Comparison of ENCODE assay signal across 16 mouse cellular contexts in genomic region chr7:141269273-141269545, GRCm38 (mm10). TPM values are rescaled to one million over a fixed set of nuclear protein-coding genes. Genes with fewer than 3 reads are reported as not detected.
DNase-seq lines count a peak whose midpoint lies in the region; ATAC-seq and TF ChIP-seq lines count a peak whose summit lies in the region.
"Had no signal": no experiment of that assay in that cellular context is flagged by ENCODE, and none has a peak within 500 bp of the region (broad histone marks: within the 10 kb centered on the region; RNA-seq: fewer than 3 reads in every experiment).

No protein-coding gene starts in this region.

- no peak for TF ChIP-seq CTCF in heart, adult 2 months (IDR thresholded peaks at IDR 0.05)

- H3K9ac ChIP-seq in heart, adult 2 months (ENCODE audit: low read depth, low read length), result 0 out of 2 replicates have a peak overlapping the region, but pooled peaks have one; percentile 25
- no peak overlapping the region for H3K9ac ChIP-seq in lung, embryonic 15.5 days
- H3K9ac ChIP-seq: hindbrain, embryonic 13.5 days; midbrain, embryonic 15.5 days had no signal

- TF ChIP-seq POLR2A in heart, adult 2 months (IDR thresholded peaks at IDR 0.05; ENCODE audit: insufficient read depth, low read depth, low read length), result no peak

- H3K36me3 ChIP-seq in heart, adult 2 months (ENCODE audit: control insufficient read depth, insufficient read depth, low read length), result no peaks in the 10 kb centered on the region
- H3K36me3 ChIP-seq in lung, embryonic 15.5 days, result no peaks in the 10 kb centered on the region
- H3K36me3 ChIP-seq: midbrain, embryonic 15.5 days had no signal

- no peaks in the 10 kb centered on the region for H3K9me3 ChIP-seq in lung, embryonic 15.5 days
- H3K9me3 ChIP-seq: hindbrain, embryonic 13.5 days; midbrain, embryonic 15.5 days had no signal

- H3K4me2 ChIP-seq in lung, embryonic 15.5 days, result peak overlapping the region; percentile 36; the same call in 1 of the 2 replicates
- H3K4me2 ChIP-seq: hindbrain, embryonic 13.5 days; midbrain, embryonic 15.5 days had no signal

- peak overlapping the region; percentile 25; the same call in 1 of the 2 replicates for H3K4me3 ChIP-seq in heart, adult 2 months
- H3K4me3 ChIP-seq in lung, embryonic 15.5 days, result no peak overlapping the region
- H3K4me3 ChIP-seq: hindbrain, embryonic 13.5 days; midbrain, embryonic 15.5 days had no signal

- DNase-seq in heart, adult 2 months, result no peak
- DNase-seq in heart, postnatal 4 days, result no peak
- DNase-seq in lung, postnatal 10 days, result no peak
- no peak for DNase-seq in kidney, adult 8-10 months
- DNase-seq in yolk sac, embryonic 10.5 days (ENCODE audit: low spot score), result no peak
- DNase-seq: adrenal gland, postnatal 25 days; cerebellum, postnatal 14 days; right cerebral cortex, adult 18-20 months had no signal

- no peaks in the 10 kb centered on the region for H3K27me3 ChIP-seq in heart, adult 2 months (ENCODE audit: control insufficient read depth, insufficient read depth, low read length)
- H3K27me3 ChIP-seq in lung, embryonic 15.5 days, result no peaks in the 10 kb centered on the region
- H3K27me3 ChIP-seq: hindbrain, embryonic 13.5 days; midbrain, embryonic 15.5 days had no signal

- intact Hi-C loops in heart, adult 2 months (cut with DNase I), result loop anchor here (5.0 kb wide), 1 partner anchor 58 kb away; the partner anchor contains the start of genes Deaf1 and Tmem80

- no peak overlapping the region for H3K27ac ChIP-seq in heart, adult 2 months
- no peak overlapping the region for H3K27ac ChIP-seq in lung, embryonic 15.5 days
- H3K27ac ChIP-seq: hindbrain, embryonic 13.5 days; midbrain, embryonic 15.5 days had no signal

- 74% methylated on average over 14 of the region's 14 CpGs for WGBS in heart, adult 2 months
- 66% methylated on average over 14 of the region's 14 CpGs for WGBS in lung, embryonic 15.5 days

- no peaks in the 10 kb centered on the region for H3K79me2 ChIP-seq in heart, adult 2 months (replicated peaks; ENCODE audit: control insufficient read depth, insufficient read depth, low read length)

- TF ChIP-seq EP300 in heart, adult 2 months (IDR thresholded peaks at IDR 0.05; ENCODE audit: insufficient read depth, low read depth, low read length), result no peak

- H3K4me1 ChIP-seq in heart, adult 2 months (ENCODE audit: control insufficient read depth, insufficient read depth, low read length), result peaks cover 5% of the 10 kb centered on the region
- H3K4me1 ChIP-seq in lung, embryonic 15.5 days, result peaks cover 12% of the 10 kb centered on the region

- ATAC-seq in lung, embryonic 15.5 days (ENCODE audit: borderline replicate concordance, extremely low read depth, low FRiP score, low TSS enrichment), result no peak
- peak; percentile 7; the same call in 1 of the 2 replicates for ATAC-seq in common myeloid progenitor, adult 5-6 weeks (replicated peaks; ENCODE audit: low read depth, poor library complexity, severe bottlenecking)
- ATAC-seq in megakaryocyte, adult 5-6 weeks (ENCODE audit: poor library complexity, severe bottlenecking), result peak; percentile 1; the same call in 1 of the 2 replicates
- ATAC-seq: midbrain, embryonic 15.5 days had no signal

RNA-seq across cellular contexts. Expression of gene Irf7, which starts 2.9 kb away (rescaled TPM):
- 1 to 10 TPM; 3.3 to 3.4 TPM for total RNA-seq in heart, adult 2 months (2021)
- polyA plus RNA-seq in heart, adult 2 months (2012; rRNA removed), result 24.6 and 25.2 TPM in 2 replicates
- 1 to 10 TPM; 1.3 to 1.4 TPM for total RNA-seq in heart, postnatal 4 days (2021)
- polyA plus RNA-seq in lung, embryonic 15.5 days (2015; fragmentation: Nextera tagmentation; extraction: Ambion mirVana), result 3.0 and 4.6 TPM in 2 replicates
- 3.4 and 24.7 TPM in 2 replicates for total RNA-seq in common myeloid progenitor, adult 5-6 weeks (2017)
- total RNA-seq in megakaryocyte, adult 5-6 weeks (2015), result 42.6 and 50.5 TPM in 2 replicates
- total RNA-seq in megakaryocyte, adult 5-6 weeks (2017), result 60.6 and 65.6 TPM in 2 replicates

RNA-seq across cellular contexts. Expression of gene Cdhr5, which starts 7.4 kb away (rescaled TPM):
- not detected for total RNA-seq in heart, adult 2 months (2021)
- polyA plus RNA-seq in heart, adult 2 months (2012; rRNA removed), result 0.26 TPM in 1 of 2 replicates, not detected in the other
- total RNA-seq in heart, postnatal 4 days (2021), result not detected
- not detected in 2 replicates for polyA plus RNA-seq in lung, embryonic 15.5 days (2015; fragmentation: Nextera tagmentation; extraction: Ambion mirVana)
- not detected in 2 replicates for total RNA-seq in common myeloid progenitor, adult 5-6 weeks (2017)
- not detected in 2 replicates for total RNA-seq in megakaryocyte, adult 5-6 weeks (2015)
- total RNA-seq in megakaryocyte, adult 5-6 weeks (2017), result not detected in 2 replicates
- total RNA-seq: layer of hippocampus, postnatal 10 days had no signal
- polyA plus RNA-seq: frontal cortex, adult 2 months; hindbrain, embryonic 13.5 days; midbrain, embryonic 15.5 days; neural tube, embryonic 14.5 days had no signal

RNA-seq across cellular contexts. Expression of gene Sct, which starts 9.7 kb away (rescaled TPM):
- not detected for total RNA-seq in heart, adult 2 months (2021)
- polyA plus RNA-seq in heart, adult 2 months (2012; rRNA removed), result not detected in 2 replicates
- total RNA-seq in heart, postnatal 4 days (2021), result not detected
- 2.3 and 2.6 TPM in 2 replicates for polyA plus RNA-seq in lung, embryonic 15.5 days (2015; fragmentation: Nextera tagmentation; extraction: Ambion mirVana)
- total RNA-seq in common myeloid progenitor, adult 5-6 weeks (2017), result not detected in 2 replicates
- not detected in 2 replicates for total RNA-seq in megakaryocyte, adult 5-6 weeks (2015)
- total RNA-seq in megakaryocyte, adult 5-6 weeks (2017), result not detected in 2 replicates
- total RNA-seq: adrenal gland, postnatal 25 days had no signal

RNA-seq across cellular contexts. Expression of gene Drd4, which starts 22.6 kb away (rescaled TPM):
- total RNA-seq in heart, adult 2 months (2021), result not detected
- polyA plus RNA-seq in heart, adult 2 months (2012; rRNA removed), result 0.04 TPM in 1 of 2 replicates, not detected in the other
- total RNA-seq in heart, postnatal 4 days (2021), result not detected
- 0.49 and 0.57 TPM in 2 replicates for polyA plus RNA-seq in lung, embryonic 15.5 days (2015; fragmentation: Nextera tagmentation; extraction: Ambion mirVana)
- total RNA-seq in common myeloid progenitor, adult 5-6 weeks (2017), result not detected in 2 replicates
- not detected in 2 replicates for total RNA-seq in megakaryocyte, adult 5-6 weeks (2015)
- total RNA-seq in megakaryocyte, adult 5-6 weeks (2017), result not detected in 2 replicates
- total RNA-seq: adrenal gland, postnatal 25 days had no signal

RNA-seq across cellular contexts. Expression of gene Phrf1, which starts 40.6 kb away (rescaled TPM):
- total RNA-seq in heart, adult 2 months (2021), result 10 to 100 TPM; 26.8 to 32.1 TPM
- polyA plus RNA-seq in heart, adult 2 months (2012; rRNA removed), result 8.9 and 10.2 TPM in 2 replicates
- 10 to 100 TPM; 44.3 to 52.2 TPM for total RNA-seq in heart, postnatal 4 days (2021)
- polyA plus RNA-seq in lung, embryonic 15.5 days (2015; fragmentation: Nextera tagmentation; extraction: Ambion mirVana), result 71.8 and 71.9 TPM in 2 replicates
- 64.1 and 114 TPM in 2 replicates for total RNA-seq in common myeloid progenitor, adult 5-6 weeks (2017)
- total RNA-seq in megakaryocyte, adult 5-6 weeks (2015), result 42.8 and 48.9 TPM in 2 replicates
- 48.7 and 63.5 TPM in 2 replicates for total RNA-seq in megakaryocyte, adult 5-6 weeks (2017)
